Mouse (Mus musculus) CH12.LX (cell line): ENCODE data around the gene Zfp956.

Experiments used
- BHLHE40 ChIP-seq: IDR thresholded peaks from 2 replicates; pipeline ENCODE4 v1.6.1; 2011; ENCODE audit warnings: mild to moderate bottlenecking, low read depth, low read length, improper control_type of control experiment
- CTCF ChIP-seq, 2 experiments: IDR thresholded peaks in 1 of 2; conservative IDR thresholded peaks in 1 of 2; 2 replicates each; pipeline ENCODE4 v1.5.1; 2011 to 2012; ENCODE audit warnings: low read depth in 2 of 2, low read length in 2 of 2, improper control_type of control experiment in 1 of 2, inconsistent platforms in 1 of 2, mild to moderate bottlenecking in 1 of 2, moderate library complexity in 1 of 2
- EP300 ChIP-seq: IDR thresholded peaks from 2 replicates; pipeline ENCODE4 v1.6.1; 2011; ENCODE audit warnings: low read length, improper control_type of control experiment
- ETS1 ChIP-seq: conservative IDR thresholded peaks from 2 replicates; pipeline ENCODE4 v1.6.1; 2012; ENCODE audit warnings: low read depth, mild to moderate bottlenecking, inconsistent platforms, low read length, improper control_type of control experiment, moderate library complexity
- JUND ChIP-seq: conservative IDR thresholded peaks from 2 replicates; pipeline ENCODE4 v1.6.1; 2011; ENCODE audit warnings: low read depth, low read length, improper control_type of control experiment
- KAT2A ChIP-seq: IDR thresholded peaks from 2 replicates; pipeline ENCODE4 v1.6.1; 2012; ENCODE audit warnings: low read length, improper control_type of control experiment, inconsistent platforms; ENCODE audit not compliant: insufficient replicate concordance
- MAZ ChIP-seq: IDR thresholded peaks from 2 replicates; pipeline ENCODE4 v1.6.1; 2012; ENCODE audit warnings: low read depth, mild to moderate bottlenecking, inconsistent platforms, low read length, improper control_type of control experiment, moderate library complexity
- MEF2A ChIP-seq: IDR thresholded peaks from 2 replicates; pipeline ENCODE4 v1.6.1; 2014; ENCODE audit warnings: low read depth, mild to moderate bottlenecking, inconsistent platforms, low read length, improper control_type of control experiment, borderline replicate concordance
- NRF1 ChIP-seq: IDR thresholded peaks from 2 replicates; pipeline ENCODE4 v1.6.1; 2014; ENCODE audit warnings: low read depth, mild to moderate bottlenecking, inconsistent platforms, low read length, improper control_type of control experiment, moderate library complexity
- POLR2A ChIP-seq: IDR thresholded peaks from 2 replicates; pipeline ENCODE4 v1.6.1; 2011; ENCODE audit warnings: low read depth, mild to moderate bottlenecking, improper control_type of control experiment, low read length
- TCF12 ChIP-seq: IDR thresholded peaks from 2 replicates; pipeline ENCODE4 v1.6.1; 2014; ENCODE audit warnings: low read depth, mild to moderate bottlenecking, inconsistent platforms, low read length, improper control_type of control experiment
- USF1 ChIP-seq: IDR thresholded peaks from 2 replicates; pipeline ENCODE4 v1.6.1; 2014; ENCODE audit warnings: low read depth, mild to moderate bottlenecking, inconsistent platforms, low read length, improper control_type of control experiment
- ZNF384 ChIP-seq: IDR thresholded peaks from 2 replicates; pipeline ENCODE4 v1.6.1; 2012; ENCODE audit warnings: low read depth, low read length, improper control_type of control experiment, inconsistent platforms

- TF ChIP-seq JUND (no peak), CTCF (conservative IDR thresholded peaks at IDR 0.05 in 1 of 2, IDR thresholded peaks at IDR 0.05 in 1 of 2; ENCODE audit: low read depth in 2 of 2, low read length in 2 of 2) (no peak), MEF2A (no peak), USF1 (no peak), EP300 (no peak), TCF12 (no peak), MAZ (no peak), POLR2A (no peak), NRF1 (no peak), ZNF384 (no peak), ETS1 (no peak), BHLHE40 (no peak), KAT2A (no peak)
Measured at GRCm38 (mm10) chr6:47983936-47984335, 30.7 kb downstream of the Zfp956 start.
